Mouse (Mus musculus): ENCODE results near the gene Fam53b. TPM values are rescaled to one million over a fixed set of nuclear protein-coding genes. Genes with fewer than 3 reads are reported as not detected.

Gene Fam53b
- polyA plus RNA-seq, 2 experiments, result 12.9 to 20.0 TPM

- peak overlapping the region; percentile 39 for H3K9ac ChIP-seq (replicated peaks)
- peak overlapping the region; percentile 60 for H3K27ac ChIP-seq
- H3K4me2 ChIP-seq (ENCODE audit: low read depth), result peak overlapping the region; percentile 47
- TF ChIP-seq CTCF (IDR thresholded peaks at IDR 0.05; ENCODE audit: low read depth), result 0 out of 2 replicates have a peak, but pooled peaks have one; percentile 18
- TF ChIP-seq EP300 (IDR thresholded peaks at IDR 0.05; ENCODE audit: low read depth), result no peak
- ATAC-seq (ENCODE audit: insufficient read depth), result no peak
- H3K4me3 ChIP-seq (ENCODE audit: insufficient read depth in 1 of 2, low read depth in 2 of 2, low read length in 2 of 2), result no peak overlapping the region
- no peaks in the 10 kb centered on the region for H3K36me3 ChIP-seq (replicated peaks; ENCODE audit: control insufficient read depth, insufficient read depth, low read depth)
- peaks cover 10% of the 10 kb centered on the region for H3K27me3 ChIP-seq (ENCODE audit: control insufficient read depth, insufficient read depth, low read length)
- H3K9me3 ChIP-seq (ENCODE audit: control insufficient read depth, low read length), result no peaks in the 10 kb centered on the region
- H3K4me1 ChIP-seq (replicated peaks; ENCODE audit: control insufficient read depth in 2 of 2, insufficient read depth in 2 of 2, low read length in 1 of 2), result peaks cover 40 to 55% of the 10 kb centered on the region in 2 experiments
- WGBS (ENCODE audit: insufficient replicate concordance), result 12% methylated on average over 20 of the region's 20 CpGs
- DNase-seq (ENCODE audit: low read depth in 3 of 3, low spot score in 3 of 3), result no peak
Measured at GRCm38 (mm10) chr7:132808841-132809682, 4.6 kb downstream of the Fam53b start.

GRCm38 (mm10) chr7:132808051-132808796, 5.5 kb downstream of the Fam53b start:
- TF ChIP-seq EP300 (IDR thresholded peaks at IDR 0.05; ENCODE audit: low read depth) (no peak), CTCF (IDR thresholded peaks at IDR 0.05; ENCODE audit: low read depth) (no peak)
- H3K27me3 ChIP-seq (ENCODE audit: control insufficient read depth, insufficient read depth, low read length), result peaks cover 2% of the 10 kb centered on the region; the same call in 1 of the 2 replicates
- H3K36me3 ChIP-seq (replicated peaks; ENCODE audit: control insufficient read depth, insufficient read depth, low read depth), result no peaks in the 10 kb centered on the region
- H3K9me3 ChIP-seq (ENCODE audit: control insufficient read depth, low read length), result no peaks in the 10 kb centered on the region
- ATAC-seq (ENCODE audit: insufficient read depth) (no peak), DNase-seq (ENCODE audit: low read depth in 3 of 3, low spot score in 3 of 3) (no peak)
- H3K4me2 ChIP-seq (ENCODE audit: low read depth), result no peak overlapping the region
- H3K27ac ChIP-seq, result peak overlapping the region; percentile 60; the same call in 1 of the 2 replicates
- 73% methylated on average over 7 of the region's 7 CpGs for WGBS (ENCODE audit: insufficient replicate concordance)
- H3K4me3 ChIP-seq (ENCODE audit: insufficient read depth in 1 of 2, low read depth in 2 of 2, low read length in 2 of 2), result no peak overlapping the region
- H3K9ac ChIP-seq (replicated peaks), result no peak overlapping the region; the same call in 1 of the 2 replicates
- H3K4me1 ChIP-seq (replicated peaks; ENCODE audit: control insufficient read depth in 2 of 2, insufficient read depth in 2 of 2, low read length in 1 of 2), result peaks cover 44 to 59% of the 10 kb centered on the region in 2 experiments

DNA sequence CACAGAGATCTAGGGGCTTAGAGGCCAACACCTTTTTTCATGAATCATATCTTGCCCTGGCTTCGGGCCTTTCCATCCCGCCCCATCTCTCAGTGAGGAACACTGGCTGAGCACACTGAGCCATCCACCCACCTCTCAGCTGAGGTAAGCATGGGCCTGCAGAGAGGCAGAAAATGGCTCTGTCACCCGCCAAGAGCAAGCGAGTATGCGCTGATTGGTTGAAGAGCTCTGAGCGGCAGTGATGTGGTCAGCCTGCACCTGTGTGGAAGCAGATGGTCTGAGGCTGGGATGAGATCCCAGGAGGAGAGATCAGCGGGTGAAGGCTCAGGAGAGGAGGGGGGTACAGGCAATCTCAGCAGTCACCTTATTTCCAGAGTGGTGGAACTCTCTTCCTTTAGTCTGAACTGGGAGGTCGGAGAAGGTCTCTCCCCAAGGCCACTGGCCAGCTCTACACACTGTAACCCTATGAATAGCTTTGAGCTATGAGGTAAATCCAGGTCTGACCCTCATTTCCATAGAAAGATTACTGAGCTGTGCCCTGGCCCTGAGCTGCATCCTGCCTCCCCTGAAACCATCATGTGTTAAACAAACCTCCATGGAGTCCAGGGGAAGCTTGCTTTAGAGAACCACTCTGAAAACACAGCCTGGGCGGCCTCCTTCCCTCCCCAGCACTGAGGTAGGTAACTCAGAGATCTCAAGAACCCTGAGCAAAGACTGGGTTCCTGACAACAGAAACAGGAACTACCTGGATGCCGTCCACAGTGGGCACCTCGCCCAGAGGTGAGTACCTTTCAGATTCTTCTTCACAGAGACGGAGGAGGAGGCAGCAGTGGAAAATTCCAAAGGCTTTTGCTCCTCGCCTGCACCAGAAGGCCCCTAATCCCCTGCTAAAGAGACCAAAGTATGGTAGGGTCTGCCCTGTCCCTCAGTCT, 6.5 kb downstream of the Fam53b start:
- Histone ChIP-seq H3K4me3 (ENCODE audit: insufficient read depth in 1 of 2, low read depth in 2 of 2, low read length in 2 of 2) (no peak overlapping the region), H3K27me3 (ENCODE audit: control insufficient read depth, insufficient read depth, low read length) (no peaks in the 10 kb centered on the region), H3K4me1 (replicated peaks; ENCODE audit: control insufficient read depth in 2 of 2, insufficient read depth in 2 of 2, low read length in 1 of 2) (peaks cover 44 to 59% of the 10 kb centered on the region in 2 experiments), H3K27ac (no peak overlapping the region), H3K4me2 (ENCODE audit: low read depth) (no peak overlapping the region), H3K9ac (replicated peaks) (no peak overlapping the region), H3K9me3 (ENCODE audit: control insufficient read depth, low read length) (no peaks in the 10 kb centered on the region), H3K36me3 (replicated peaks; ENCODE audit: control insufficient read depth, insufficient read depth, low read depth) (no peaks in the 10 kb centered on the region)
- ATAC-seq (ENCODE audit: insufficient read depth), result no peak
- TF ChIP-seq CTCF (IDR thresholded peaks at IDR 0.05; ENCODE audit: low read depth) (no peak), EP300 (IDR thresholded peaks at IDR 0.05; ENCODE audit: low read depth) (no peak)
- no peak for DNase-seq (ENCODE audit: low read depth in 3 of 3, low spot score in 3 of 3)
- 73% methylated on average over 13 of the region's 13 CpGs for WGBS (ENCODE audit: insufficient replicate concordance)

GRCm38 (mm10) chr7:132806286-132806685, 7.4 kb downstream of the Fam53b start:
- no peak for DNase-seq (ENCODE audit: low read depth in 3 of 3, low spot score in 3 of 3)

More at GRCm38 (mm10) chr7:132806286-132806685, 7.4 kb downstream of the Fam53b start:
- Histone ChIP-seq H3K4me1 (replicated peaks; ENCODE audit: control insufficient read depth in 2 of 2, insufficient read depth in 2 of 2, low read length in 1 of 2) (peaks cover 44 to 57% of the 10 kb centered on the region in 2 experiments), H3K27me3 (ENCODE audit: control insufficient read depth, insufficient read depth, low read length) (no peaks in the 10 kb centered on the region), H3K9me3 (ENCODE audit: control insufficient read depth, low read length) (no peaks in the 10 kb centered on the region), H3K36me3 (replicated peaks; ENCODE audit: control insufficient read depth, insufficient read depth, low read depth) (no peaks in the 10 kb centered on the region), H3K9ac (replicated peaks) (no peak overlapping the region), H3K4me2 (ENCODE audit: low read depth) (no peak overlapping the region), H3K4me3 (ENCODE audit: insufficient read depth in 1 of 2, low read depth in 2 of 2, low read length in 2 of 2) (no peak overlapping the region), H3K27ac (no peak overlapping the region)
- TF ChIP-seq CTCF (IDR thresholded peaks at IDR 0.05; ENCODE audit: low read depth) (no peak), EP300 (IDR thresholded peaks at IDR 0.05; ENCODE audit: low read depth) (no peak)
- 76% methylated on average over 5 of the region's 5 CpGs for WGBS (ENCODE audit: insufficient replicate concordance)
- no peak for ATAC-seq (ENCODE audit: insufficient read depth)

Data from liver, embryonic 14.5 days (tissue).